Mouse (Mus musculus) gastrocnemius, adult 18-20 months (tissue): ENCODE data around the gene Ccl1. TPM values are rescaled to one million over a fixed set of nuclear protein-coding genes. Genes with fewer than 3 reads are reported as not detected.

Experiments
- DNase-seq: peaks from one replicate; pipeline ENCODE4 v3.0.0; 2021; ENCODE audit warnings: low spot score
- total RNA-seq, 2 experiments: library from RNA; stranded (reverse); gene quantifications; 2 replicates each; pipeline ENCODE4 v1.2.3; 2021

Gene Ccl1
- total RNA-seq, 2 experiments from 2014 or later, result not detected

- DNase-seq, result no peak
Observed at GRCm38 (mm10) chr11:82205221-82205620, 100.3 kb downstream of the Ccl1 start.

- DNase-seq, result no peak
Observed at GRCm38 (mm10) chr11:82203706-82204105, 101.8 kb downstream of the Ccl1 start.

GRCm38 (mm10) chr11:82197774-82198173 is 107.7 kb downstream of the Ccl1 start:
- DNase-seq, result no peak

- DNase-seq, result no peak
Observed at GRCm38 (mm10) chr11:82194980-82195379, 110.5 kb downstream of the Ccl1 start.

- no peak for DNase-seq
Observed at GRCm38 (mm10) chr11:82193826-82194225, 111.7 kb downstream of the Ccl1 start.

- DNase-seq, result no peak
Observed at GRCm38 (mm10) chr11:82189782-82190563, 115.5 kb downstream of the Ccl1 start.

- no peak for DNase-seq
Observed at GRCm38 (mm10) chr11:82185684-82186083, 119.8 kb downstream of the Ccl1 start.

GRCm38 (mm10) chr11:82183281-82183935 is 122.1 kb downstream of the Ccl1 start:
- no peak for DNase-seq

GRCm38 (mm10) chr11:82182401-82182800 is 123.1 kb downstream of the Ccl1 start:
- DNase-seq, result no peak

GRCm38 (mm10) chr11:82181331-82181730 is 124.2 kb downstream of the Ccl1 start:
- no peak for DNase-seq

GRCm38 (mm10) chr11:82178161-82178560 is 127.3 kb downstream of the Ccl1 start:
- no peak for DNase-seq

- peak; percentile 69 for DNase-seq
Observed at GRCm38 (mm10) chr11:82177711-82178110, 127.8 kb downstream of the Ccl1 start.

GRCm38 (mm10) chr11:82174794-82175193 is 130.7 kb downstream of the Ccl1 start:
- DNase-seq, result peak; percentile 69

GRCm38 (mm10) chr11:82173491-82173890 is 132.0 kb downstream of the Ccl1 start:
- peak; percentile 31 for DNase-seq

GRCm38 (mm10) chr11:82171316-82172071 is 134.0 kb downstream of the Ccl1 start:
- peak; percentile 69 for DNase-seq

- DNase-seq, result no peak
Observed at GRCm38 (mm10) chr11:82169456-82169855, 136.0 kb downstream of the Ccl1 start.

GRCm38 (mm10) chr11:82168308-82168707 is 137.2 kb downstream of the Ccl1 start:
- no peak for DNase-seq

- DNase-seq, result no peak
Observed at GRCm38 (mm10) chr11:82163285-82163684, 142.2 kb downstream of the Ccl1 start.

GRCm38 (mm10) chr11:82159126-82159525 is 146.4 kb downstream of the Ccl1 start:
- DNase-seq, result no peak

- no peak for DNase-seq
Observed at GRCm38 (mm10) chr11:82139492-82140094, 165.9 kb downstream of the Ccl1 start.

- DNase-seq, result no peak
Observed at GRCm38 (mm10) chr11:82136196-82136595, 169.3 kb downstream of the Ccl1 start.

GRCm38 (mm10) chr11:82132977-82133376 is 172.5 kb downstream of the Ccl1 start:
- DNase-seq, result peak; percentile 24
